Mouse (Mus musculus): Measurements from ENCODE around the gene Plekhh1. TPM values are rescaled to one million over a fixed set of nuclear protein-coding genes. Genes with fewer than 3 reads are reported as not detected.

The Plekhh1 gene
- polyA plus RNA-seq, 1 experiment: 1.1 TPM

GRCm38 (mm10) chr12:79035349-79035748 lies 6.4 kb downstream of the Plekhh1 start:
- Histone ChIP-seq H3K79me3 (ENCODE audit: low read depth) (no peaks in the 10 kb centered on the region), H3K27me3 (ENCODE audit: control insufficient read depth, insufficient read depth, insufficient read length) (no peaks in the 10 kb centered on the region), H3K79me2 (ENCODE audit: control insufficient read depth, insufficient read depth) (no peaks in the 10 kb centered on the region), H3K36me3 (ENCODE audit: control insufficient read depth, insufficient read depth) (no peaks in the 10 kb centered on the region), H3ac (ENCODE audit: control insufficient read depth, insufficient read length, low read depth) (no peak overlapping the region), H3K4me3 (ENCODE audit: insufficient read depth, poor library complexity, severe bottlenecking) (no peak overlapping the region)
- TF ChIP-seq FOSL1 (IDR thresholded peaks at IDR 0.05; ENCODE audit: insufficient read depth, low read length, poor library complexity, severe bottlenecking) (no peak), MYOD1 (IDR thresholded peaks at IDR 0.05; ENCODE audit: control insufficient read depth, insufficient read length, low read depth) (no peak), USF1 (IDR thresholded peaks at IDR 0.05; ENCODE audit: low read depth) (no peak), MYOG (IDR thresholded peaks at IDR 0.05; ENCODE audit: control insufficient read depth, extremely low read depth, insufficient read length) (no peak), MAX (IDR thresholded peaks at IDR 0.05) (no peak), CEBPB (IDR thresholded peaks at IDR 0.05; ENCODE audit: low read depth) (no peak), CTCF (IDR thresholded peaks at IDR 0.05; ENCODE audit: control insufficient read depth, insufficient read depth, insufficient read length) (no peak)

GRCm38 (mm10) chr12:79039708-79040107 lies 10.7 kb downstream of the Plekhh1 start:
- H3K4me3 ChIP-seq (ENCODE audit: insufficient read depth, poor library complexity, severe bottlenecking): no peak overlapping the region
- no peaks in the 10 kb centered on the region for H3K36me3 ChIP-seq (ENCODE audit: control insufficient read depth, insufficient read depth)
- no peaks in the 10 kb centered on the region for H3K27me3 ChIP-seq (ENCODE audit: control insufficient read depth, insufficient read depth, insufficient read length)
- H3K79me3 ChIP-seq (ENCODE audit: low read depth): no peaks in the 10 kb centered on the region
- TF ChIP-seq FOSL1 (IDR thresholded peaks at IDR 0.05; ENCODE audit: insufficient read depth, low read length, poor library complexity, severe bottlenecking): no peak
- no peak for TF ChIP-seq MAX (IDR thresholded peaks at IDR 0.05)
- TF ChIP-seq CTCF (IDR thresholded peaks at IDR 0.05; ENCODE audit: control insufficient read depth, insufficient read depth, insufficient read length): no peak
- no peak for TF ChIP-seq USF1 (IDR thresholded peaks at IDR 0.05; ENCODE audit: low read depth)
- TF ChIP-seq CEBPB (IDR thresholded peaks at IDR 0.05; ENCODE audit: low read depth): no peak
- TF ChIP-seq MYOD1 (IDR thresholded peaks at IDR 0.05; ENCODE audit: control insufficient read depth, insufficient read length, low read depth): no peak
- TF ChIP-seq MYOG (IDR thresholded peaks at IDR 0.05; ENCODE audit: control insufficient read depth, extremely low read depth, insufficient read length): no peak
- no peaks in the 10 kb centered on the region for H3K79me2 ChIP-seq (ENCODE audit: control insufficient read depth, insufficient read depth)
- H3ac ChIP-seq (ENCODE audit: control insufficient read depth, insufficient read length, low read depth): no peak overlapping the region

GRCm38 (mm10) chr12:79040201-79040827 lies 11.4 kb downstream of the Plekhh1 start:
- Histone ChIP-seq H3K79me3 (ENCODE audit: low read depth) (no peaks in the 10 kb centered on the region), H3K79me2 (ENCODE audit: control insufficient read depth, insufficient read depth) (no peaks in the 10 kb centered on the region), H3K4me3 (ENCODE audit: insufficient read depth, poor library complexity, severe bottlenecking) (no peak overlapping the region), H3ac (ENCODE audit: control insufficient read depth, insufficient read length, low read depth) (no peak overlapping the region), H3K27me3 (ENCODE audit: control insufficient read depth, insufficient read depth, insufficient read length) (no peaks in the 10 kb centered on the region), H3K36me3 (ENCODE audit: control insufficient read depth, insufficient read depth) (no peaks in the 10 kb centered on the region)
- TF ChIP-seq MAX (IDR thresholded peaks at IDR 0.05): no peak
- TF ChIP-seq MYOD1 (IDR thresholded peaks at IDR 0.05; ENCODE audit: control insufficient read depth, insufficient read length, low read depth): no peak
- no peak for TF ChIP-seq USF1 (IDR thresholded peaks at IDR 0.05; ENCODE audit: low read depth)
- TF ChIP-seq CTCF (IDR thresholded peaks at IDR 0.05; ENCODE audit: control insufficient read depth, insufficient read depth, insufficient read length): no peak
- TF ChIP-seq FOSL1 (IDR thresholded peaks at IDR 0.05; ENCODE audit: insufficient read depth, low read length, poor library complexity, severe bottlenecking): no peak
- TF ChIP-seq MYOG (IDR thresholded peaks at IDR 0.05; ENCODE audit: control insufficient read depth, extremely low read depth, insufficient read length): no peak
- TF ChIP-seq CEBPB (IDR thresholded peaks at IDR 0.05; ENCODE audit: low read depth): no peak

- Histone ChIP-seq H3K79me3 (ENCODE audit: low read depth) (no peaks in the 10 kb centered on the region), H3K4me3 (ENCODE audit: insufficient read depth, poor library complexity, severe bottlenecking) (no peak overlapping the region), H3K36me3 (ENCODE audit: control insufficient read depth, insufficient read depth) (no peaks in the 10 kb centered on the region), H3K79me2 (ENCODE audit: control insufficient read depth, insufficient read depth) (no peaks in the 10 kb centered on the region), H3K27me3 (ENCODE audit: control insufficient read depth, insufficient read depth, insufficient read length) (no peaks in the 10 kb centered on the region), H3ac (ENCODE audit: control insufficient read depth, insufficient read length, low read depth) (no peak overlapping the region)
- TF ChIP-seq FOSL1 (IDR thresholded peaks at IDR 0.05; ENCODE audit: insufficient read depth, low read length, poor library complexity, severe bottlenecking) (no peak), CTCF (IDR thresholded peaks at IDR 0.05; ENCODE audit: control insufficient read depth, insufficient read depth, insufficient read length) (no peak), MYOD1 (IDR thresholded peaks at IDR 0.05; ENCODE audit: control insufficient read depth, insufficient read length, low read depth) (no peak), USF1 (IDR thresholded peaks at IDR 0.05; ENCODE audit: low read depth) (no peak), CEBPB (IDR thresholded peaks at IDR 0.05; ENCODE audit: low read depth) (no peak), MAX (IDR thresholded peaks at IDR 0.05) (no peak), MYOG (IDR thresholded peaks at IDR 0.05; ENCODE audit: control insufficient read depth, extremely low read depth, insufficient read length) (no peak)
These were observed 12.5 kb downstream of the Plekhh1 start for GRCm38 (mm10) chr12:79041436-79041835.

- H3K79me2 ChIP-seq (ENCODE audit: control insufficient read depth, insufficient read depth): no peaks in the 10 kb centered on the region
- H3K79me3 ChIP-seq (ENCODE audit: low read depth): no peaks in the 10 kb centered on the region
- H3K36me3 ChIP-seq (ENCODE audit: control insufficient read depth, insufficient read depth): no peaks in the 10 kb centered on the region
- H3K4me3 ChIP-seq (ENCODE audit: insufficient read depth, poor library complexity, severe bottlenecking): no peak overlapping the region
- no peaks in the 10 kb centered on the region for H3K27me3 ChIP-seq (ENCODE audit: control insufficient read depth, insufficient read depth, insufficient read length)
- no peak overlapping the region for H3ac ChIP-seq (ENCODE audit: control insufficient read depth, insufficient read length, low read depth)
- no peak for TF ChIP-seq CEBPB (IDR thresholded peaks at IDR 0.05; ENCODE audit: low read depth)
- TF ChIP-seq FOSL1 (IDR thresholded peaks at IDR 0.05; ENCODE audit: insufficient read depth, low read length, poor library complexity, severe bottlenecking): no peak
- TF ChIP-seq USF1 (IDR thresholded peaks at IDR 0.05; ENCODE audit: low read depth): no peak
- TF ChIP-seq MYOD1 (IDR thresholded peaks at IDR 0.05; ENCODE audit: control insufficient read depth, insufficient read length, low read depth): no peak
- TF ChIP-seq MAX (IDR thresholded peaks at IDR 0.05): no peak
These were observed 15.7 kb downstream of the Plekhh1 start for GRCm38 (mm10) chr12:79044668-79045067.

GRCm38 (mm10) chr12:79046171-79046570 lies 17.2 kb downstream of the Plekhh1 start:
- Histone ChIP-seq H3K36me3 (ENCODE audit: control insufficient read depth, insufficient read depth) (no peaks in the 10 kb centered on the region), H3K79me3 (ENCODE audit: low read depth) (no peaks in the 10 kb centered on the region), H3K79me2 (ENCODE audit: control insufficient read depth, insufficient read depth) (no peaks in the 10 kb centered on the region), H3K27me3 (ENCODE audit: control insufficient read depth, insufficient read depth, insufficient read length) (no peaks in the 10 kb centered on the region), H3K4me3 (ENCODE audit: insufficient read depth, poor library complexity, severe bottlenecking) (no peak overlapping the region), H3ac (ENCODE audit: control insufficient read depth, insufficient read length, low read depth) (no peak overlapping the region)
- no peak for TF ChIP-seq FOSL1 (IDR thresholded peaks at IDR 0.05; ENCODE audit: insufficient read depth, low read length, poor library complexity, severe bottlenecking)
- no peak for TF ChIP-seq CTCF (IDR thresholded peaks at IDR 0.05; ENCODE audit: control insufficient read depth, insufficient read depth, insufficient read length)
- TF ChIP-seq CEBPB (IDR thresholded peaks at IDR 0.05; ENCODE audit: low read depth): no peak
- no peak for TF ChIP-seq MYOG (IDR thresholded peaks at IDR 0.05; ENCODE audit: control insufficient read depth, extremely low read depth, insufficient read length)
- TF ChIP-seq USF1 (IDR thresholded peaks at IDR 0.05; ENCODE audit: low read depth): no peak
- no peak for TF ChIP-seq MYOD1 (IDR thresholded peaks at IDR 0.05; ENCODE audit: control insufficient read depth, insufficient read length, low read depth)

All from C2C12 (cell line).